Mouse (Mus musculus) embryo, embryonic 11.5 days (tissue): Measurements from ENCODE around the gene Gm13199.

Experiments
- DNase-seq: peaks from one replicate; pipeline ENCODE4 v3.0.0-alpha.2; 2012; ENCODE audit warnings: low read depth, low spot score

The Gm13199 gene

DNA sequence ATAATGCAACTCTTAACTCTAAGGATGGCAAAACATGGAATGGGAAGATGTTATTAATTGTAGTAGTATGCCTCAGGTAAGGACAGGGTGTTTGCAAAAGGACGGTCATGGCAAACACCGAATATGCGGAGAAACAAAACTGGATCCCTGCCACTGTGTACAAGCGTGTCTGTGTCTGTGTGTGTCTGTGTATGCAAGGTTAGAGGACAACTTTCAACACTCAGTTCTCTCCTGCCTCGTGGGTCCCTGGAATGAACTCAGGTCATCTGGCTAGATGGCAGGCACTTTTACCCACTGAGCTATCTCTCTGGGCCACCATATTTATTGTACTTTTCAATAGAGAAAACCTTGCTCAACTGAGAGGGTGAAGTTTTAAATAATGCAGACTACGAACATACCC, 40.3 kb downstream of the Gm13199 start:
- no peak for DNase-seq

DNA sequence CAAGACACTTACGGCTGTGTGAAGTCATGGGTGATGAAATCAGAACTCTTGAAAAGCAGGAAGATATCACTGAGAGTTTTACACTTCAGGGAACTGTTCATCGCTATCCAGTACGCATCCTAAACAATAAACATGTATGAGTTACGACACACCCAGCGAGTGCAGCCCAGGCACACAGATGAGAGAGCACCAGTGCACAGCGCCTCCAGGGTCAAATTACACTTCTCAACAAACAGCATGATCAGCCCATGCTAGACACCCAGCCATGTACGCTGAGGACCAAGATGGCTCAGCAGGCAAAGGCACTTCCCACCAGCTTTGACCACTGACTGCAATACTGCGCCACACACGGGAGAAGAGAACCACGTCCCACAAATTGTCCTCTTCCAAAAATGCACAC, 41.5 kb downstream of the Gm13199 start:
- DNase-seq, result no peak
